Mouse (Mus musculus): ENCODE measurements around the gene Galm.

- TF ChIP-seq CTCF (IDR thresholded peaks at IDR 0.05; ENCODE audit: control insufficient read depth, insufficient read depth, insufficient read length) (no peak), CEBPB (IDR thresholded peaks at IDR 0.05; ENCODE audit: low read depth) (no peak), MYOD1 (IDR thresholded peaks at IDR 0.05; ENCODE audit: control insufficient read depth, insufficient read length, low read depth) (no peak)
Measured at GRCm38 (mm10) chr17:80220131-80220530, 92.9 kb downstream of the Galm start.
